Mouse (Mus musculus) bone marrow macrophage, adult 2 months (primary cell): ENCODE data around the gene Rfc2.

ENCODE experiments used
- CTCF ChIP-seq: IDR thresholded peaks from 2 replicates; pipeline ENCODE4 v1.5.1; 2012; ENCODE audit warnings: low read depth, mild to moderate bottlenecking, low read length, moderate library complexity
- POLR2A ChIP-seq: IDR thresholded peaks from 2 replicates; pipeline ENCODE4 v1.6.1; 2012; ENCODE audit warnings: mild to moderate bottlenecking, low read depth, low read length, borderline replicate concordance

DNA sequence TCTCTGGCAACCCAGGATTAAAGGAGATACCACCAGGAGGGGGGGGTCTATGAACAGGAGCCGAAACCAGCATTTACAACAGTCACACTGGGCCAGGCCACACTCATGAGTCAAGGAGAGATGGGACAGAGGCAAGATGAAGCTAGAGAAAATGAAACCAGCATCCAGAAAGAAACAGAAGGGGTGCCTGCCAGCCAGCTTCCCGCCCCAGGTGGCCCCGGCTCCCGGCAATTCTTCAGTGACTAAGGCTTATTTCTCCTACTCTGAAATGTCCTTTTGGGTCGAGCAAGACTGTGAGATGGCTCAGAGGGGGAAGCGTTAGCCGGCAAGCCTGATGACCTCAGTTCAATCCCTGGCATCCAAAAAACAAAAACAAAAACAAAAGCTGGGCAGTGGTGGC is 34.4 kb upstream of the Rfc2 start:
- no peak for TF ChIP-seq CTCF
- TF ChIP-seq POLR2A = no peak
